Mouse (Mus musculus) activated CD4-positive, CD25-positive, alpha-beta regulatory T cell, adult 4 months (primary cell): ENCODE measurements around the gene Eif3k. TPM values are rescaled to one million over a fixed set of nuclear protein-coding genes. Genes with fewer than 3 reads are reported as not detected.
A peak's percentile ranks its signal among the peaks of the same experiment; 100 is the strongest.

Experiments used
- ATAC-seq: one replicate; pipeline ENCODE4 v1.8.0; 2017
- polyA plus RNA-seq, 2 experiments: library from polyadenylated mRNA; unstranded; fragments of 100-300 nt; shearing (Covaris generic); gene quantifications; one replicate each; pipeline ENCODE4 v1.2.1; 2017

Eif3k gene
- 100 to 1,000 TPM; 603 to 630 TPM for polyA plus RNA-seq

DNA sequence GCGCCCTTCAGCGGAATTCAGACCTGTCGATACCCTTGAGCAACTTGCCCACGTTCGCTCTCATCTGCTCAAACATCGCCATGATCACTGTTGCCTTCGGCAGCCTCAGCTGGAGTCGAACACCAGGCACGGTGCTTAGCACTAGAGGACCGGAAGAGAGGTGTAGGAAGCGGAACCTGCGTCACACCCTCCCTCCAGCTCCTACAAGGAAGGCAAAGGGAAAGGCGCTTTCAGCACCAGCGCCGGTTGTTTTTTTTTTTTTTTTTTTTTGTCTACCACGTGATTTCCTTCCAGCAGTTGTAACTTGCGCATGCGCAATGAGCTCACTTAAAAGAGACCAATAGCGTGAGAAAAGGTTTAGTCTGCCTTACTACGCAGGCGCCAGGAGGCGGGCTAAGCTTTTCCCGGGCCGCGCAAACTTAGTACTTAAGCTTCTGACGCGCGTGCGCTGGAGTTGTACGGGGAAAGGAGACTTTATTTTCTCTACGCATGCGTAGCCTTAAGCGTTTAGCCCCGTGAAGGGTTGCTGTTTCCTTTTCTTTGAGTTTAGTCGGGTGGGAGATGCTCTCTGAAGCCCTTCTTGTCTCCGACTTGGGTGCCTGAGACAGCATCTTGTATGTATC, at the start of gene Eif3k, which contains the start of gene Map4k1:
Eif3k (minus strand) TSS at position 214 of the 623 bp plus-strand sequence.
Map4k1 (plus strand) TSS at position 400 of the 623 bp plus-strand sequence.
- peak; percentile 75 for ATAC-seq

DNA sequence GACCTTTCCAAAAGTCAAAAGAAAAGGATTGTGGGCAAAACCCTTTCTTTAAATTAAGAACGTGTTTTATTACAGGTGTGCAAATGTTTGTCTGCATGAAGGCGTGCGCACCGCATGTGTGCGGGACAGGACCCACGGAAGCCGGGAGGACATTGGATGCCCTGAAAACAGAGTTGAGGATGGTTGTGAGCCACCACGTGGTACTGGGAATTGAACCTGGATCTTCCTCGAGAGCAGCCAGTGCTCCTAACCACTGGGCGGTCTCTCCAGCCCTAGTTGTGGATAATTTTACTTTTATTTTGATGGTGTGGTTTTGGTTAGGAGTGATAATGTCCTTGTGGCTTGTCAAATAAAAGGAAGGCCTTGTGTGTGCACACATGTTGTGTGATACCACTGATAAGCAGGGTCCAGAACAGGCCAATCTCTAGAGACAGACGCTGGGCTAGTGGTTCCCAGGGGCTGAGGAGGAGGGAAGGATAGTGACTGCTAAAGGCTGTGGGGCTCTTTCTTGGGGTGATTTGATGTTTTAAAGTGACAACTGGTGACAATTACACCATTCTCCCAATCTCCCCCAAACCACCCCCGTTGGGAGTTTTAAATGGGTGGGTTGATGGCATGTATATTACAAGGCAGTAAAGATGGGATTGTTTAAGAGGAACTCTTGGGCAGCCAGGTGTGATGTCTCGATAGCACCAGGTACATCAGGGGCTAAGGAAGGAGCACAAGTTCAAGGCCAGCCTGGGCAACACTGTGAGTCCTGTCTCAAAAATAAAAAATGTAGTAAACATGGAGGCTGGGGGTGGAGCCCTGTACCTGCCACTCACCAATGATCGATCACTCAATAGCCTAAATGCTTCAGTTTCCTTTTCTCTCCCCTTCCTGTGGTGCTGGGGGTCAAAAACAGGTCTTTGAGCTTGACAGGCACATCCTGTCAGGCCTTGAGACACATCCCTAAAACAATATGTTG, 48.3 kb upstream of the Eif3k start:
- ATAC-seq: no peak

- ATAC-seq: no peak
Observed at GRCm38 (mm10) chr7:29028761-29029160, 47.1 kb upstream of the Eif3k start.

- ATAC-seq: no peak
Observed at GRCm38 (mm10) chr7:29026811-29027210, 45.1 kb upstream of the Eif3k start.

DNA sequence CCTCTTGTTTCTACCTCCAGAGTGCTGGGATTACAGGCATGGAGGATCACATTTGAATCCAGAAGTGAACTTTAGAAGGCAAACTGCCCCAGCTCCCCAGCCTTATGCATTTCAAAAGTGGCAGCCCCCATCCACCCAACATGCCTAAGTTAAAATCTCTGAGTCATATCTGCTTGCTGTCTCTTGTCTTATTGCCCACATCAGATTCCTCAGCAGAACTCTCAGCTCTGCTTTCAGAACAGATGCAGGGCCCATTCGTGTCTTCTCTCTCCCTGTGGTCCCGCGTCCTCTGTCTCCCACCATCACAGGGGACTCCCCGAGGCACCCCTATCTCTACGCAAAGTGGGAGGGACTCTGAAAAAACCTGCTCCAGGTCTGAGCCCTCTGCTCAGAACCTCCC, 44.5 kb upstream of the Eif3k start:
- ATAC-seq: peak; percentile 44

DNA sequence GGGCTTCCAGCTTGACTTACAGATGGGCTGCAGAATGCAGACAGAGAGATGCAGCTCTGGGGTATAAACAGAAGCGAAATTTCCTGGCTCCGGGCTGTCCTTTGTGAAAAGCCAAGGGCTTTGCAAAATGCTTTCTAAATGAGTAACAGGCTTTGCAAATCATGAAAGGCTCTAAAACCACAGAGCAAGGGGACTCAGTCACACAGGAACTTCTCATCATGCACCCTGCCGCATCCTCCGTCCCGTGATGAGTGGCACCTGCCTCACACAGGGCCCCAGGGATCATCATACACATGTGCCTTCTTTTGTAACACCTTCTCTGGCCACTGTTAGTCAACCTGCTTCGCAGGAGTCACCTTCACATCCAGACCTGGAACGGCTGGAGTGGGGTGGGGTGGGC, 43.9 kb upstream of the Eif3k start:
- peak; percentile 88 for ATAC-seq

GRCm38 (mm10) chr7:29023514-29023913, 41.9 kb upstream of the Eif3k start:
- no peak for ATAC-seq

DNA sequence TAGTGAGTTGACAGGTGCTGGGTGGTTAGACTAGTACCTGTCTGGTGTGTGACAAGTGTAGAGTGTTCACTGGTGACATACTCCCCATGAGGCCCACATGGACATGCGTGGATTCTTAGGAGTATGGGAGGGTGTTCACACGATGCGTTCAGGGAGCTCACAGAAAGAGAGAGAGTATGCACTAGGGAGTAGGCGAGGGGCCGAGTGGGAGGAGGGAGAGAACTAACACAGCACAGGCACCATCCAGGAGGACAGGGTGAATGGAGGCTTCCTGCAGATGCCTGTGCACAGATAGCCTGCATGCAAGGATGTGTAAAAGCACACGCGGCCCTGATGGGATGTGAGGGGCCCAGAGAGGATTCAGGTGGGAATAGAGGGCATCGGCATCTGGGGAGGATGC, 40.8 kb upstream of the Eif3k start:
- ATAC-seq: no peak

DNA sequence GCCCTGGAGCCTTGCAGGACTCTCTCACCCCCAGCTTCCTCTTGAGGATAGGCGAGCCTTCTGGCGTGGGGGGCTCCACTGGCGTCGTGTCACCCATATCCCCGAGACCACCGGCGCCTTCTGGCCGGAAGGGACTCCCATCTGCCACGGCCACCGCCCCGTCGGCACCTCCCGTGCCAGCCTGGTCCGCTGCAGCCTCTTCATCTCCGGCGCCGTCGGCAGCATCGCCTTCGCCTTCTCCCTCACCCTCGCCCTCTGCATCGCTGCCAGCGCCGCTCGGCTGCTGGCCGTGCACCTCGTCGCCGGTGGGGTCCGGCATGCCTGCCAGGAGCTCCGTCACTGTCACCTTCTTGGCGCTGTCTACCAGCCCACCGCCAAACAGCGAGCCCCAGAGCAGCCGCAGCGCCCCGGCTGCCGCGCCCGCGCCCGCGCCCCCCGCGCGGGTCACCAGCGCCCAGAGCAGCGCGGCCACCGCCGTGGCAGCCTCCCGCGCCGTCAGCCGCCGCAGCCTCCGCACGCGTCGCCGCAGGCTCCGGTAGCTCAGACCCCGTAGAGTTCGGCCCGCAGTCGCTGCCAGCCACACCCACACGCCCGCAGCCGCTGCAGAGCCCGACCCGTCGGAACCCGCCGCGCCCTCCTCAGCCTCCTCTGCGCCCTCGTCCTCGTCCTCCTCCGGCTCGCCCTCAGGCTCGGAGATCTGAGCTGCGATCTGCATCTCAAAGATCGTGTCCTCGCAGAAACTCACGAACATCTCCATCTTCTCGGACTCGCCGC, 38.0 kb upstream of the Eif3k start:
- no peak for ATAC-seq

DNA sequence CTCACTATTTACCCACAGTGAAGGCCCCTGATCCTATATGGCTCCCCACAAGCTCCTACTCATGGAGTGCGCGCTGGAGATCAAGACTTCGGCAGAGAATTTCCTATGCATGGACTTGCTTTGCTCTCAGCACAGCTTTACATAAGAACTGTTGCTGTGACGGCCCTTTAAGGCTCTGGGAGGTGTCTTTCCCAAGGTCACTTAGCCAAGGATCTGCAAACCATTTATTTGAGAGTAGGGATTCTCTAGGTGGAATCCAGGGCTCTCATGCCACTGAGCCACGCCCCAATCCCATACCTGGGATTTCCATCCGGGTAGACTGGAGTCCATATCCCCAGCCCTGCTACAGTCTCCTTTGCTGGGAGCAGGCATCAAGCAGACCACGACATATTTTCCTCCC, 35.6 kb upstream of the Eif3k start:
- ATAC-seq: no peak

DNA sequence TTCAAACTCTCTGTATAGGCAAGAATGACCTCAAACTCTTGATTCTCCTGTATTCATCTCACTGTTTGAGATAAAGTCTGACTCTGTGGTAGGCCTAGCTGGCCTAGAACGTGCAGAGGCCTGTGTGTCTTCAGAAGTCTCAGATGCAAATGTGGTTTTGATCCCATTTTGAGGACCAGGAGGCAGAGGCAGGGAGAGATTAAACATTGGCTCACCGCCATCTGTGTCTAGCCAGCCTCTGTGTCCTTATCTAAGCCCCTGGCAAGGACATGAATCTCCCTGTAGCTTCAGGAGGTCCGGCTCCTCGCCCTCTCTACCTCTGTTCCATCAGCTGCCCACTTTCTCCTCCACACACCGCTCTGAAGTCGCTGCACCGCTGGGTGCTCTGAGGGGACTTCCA, 34.8 kb upstream of the Eif3k start:
- no peak for ATAC-seq

DNA sequence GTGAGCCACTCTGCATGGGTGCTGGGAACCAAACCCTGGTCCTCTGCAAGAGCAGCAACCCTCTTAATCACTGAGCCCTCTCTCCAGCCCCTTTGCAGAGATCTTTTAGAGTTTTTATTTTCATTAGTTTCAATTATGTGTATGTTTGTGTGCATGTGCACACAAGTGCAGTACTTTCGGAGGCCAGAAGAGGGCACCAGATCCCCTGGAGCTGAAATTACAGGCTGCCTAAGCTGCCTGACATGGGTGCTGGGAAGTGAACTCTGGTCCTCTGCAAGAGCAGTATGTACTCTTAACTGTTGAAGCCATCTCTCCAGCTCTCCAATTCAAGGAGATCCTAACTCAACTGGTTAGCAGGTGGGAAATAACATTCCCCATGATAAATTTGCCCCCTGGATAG, 33.3 kb upstream of the Eif3k start:
- ATAC-seq: no peak

DNA sequence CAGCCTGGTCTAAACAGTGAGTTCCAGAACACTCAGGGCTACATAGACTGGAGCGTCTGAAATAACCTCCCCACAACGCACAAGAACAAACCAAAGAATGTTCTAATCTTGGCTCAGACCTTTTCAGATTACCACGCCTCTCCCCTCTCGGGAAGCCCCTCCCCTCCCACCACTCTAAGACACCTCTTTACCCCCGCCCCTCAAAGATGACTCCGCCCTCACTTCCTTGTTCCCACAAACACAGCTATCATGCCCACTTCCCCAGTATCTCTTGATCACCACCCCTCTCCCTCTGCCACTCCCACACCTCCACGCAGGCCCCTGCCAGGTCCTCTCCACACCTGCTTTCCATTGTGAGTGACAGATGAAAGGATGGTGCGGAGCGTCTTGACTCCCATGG, 27.1 kb upstream of the Eif3k start:
- no peak for ATAC-seq

- ATAC-seq: no peak
Observed at GRCm38 (mm10) chr7:29008171-29008570, 26.5 kb upstream of the Eif3k start.

DNA sequence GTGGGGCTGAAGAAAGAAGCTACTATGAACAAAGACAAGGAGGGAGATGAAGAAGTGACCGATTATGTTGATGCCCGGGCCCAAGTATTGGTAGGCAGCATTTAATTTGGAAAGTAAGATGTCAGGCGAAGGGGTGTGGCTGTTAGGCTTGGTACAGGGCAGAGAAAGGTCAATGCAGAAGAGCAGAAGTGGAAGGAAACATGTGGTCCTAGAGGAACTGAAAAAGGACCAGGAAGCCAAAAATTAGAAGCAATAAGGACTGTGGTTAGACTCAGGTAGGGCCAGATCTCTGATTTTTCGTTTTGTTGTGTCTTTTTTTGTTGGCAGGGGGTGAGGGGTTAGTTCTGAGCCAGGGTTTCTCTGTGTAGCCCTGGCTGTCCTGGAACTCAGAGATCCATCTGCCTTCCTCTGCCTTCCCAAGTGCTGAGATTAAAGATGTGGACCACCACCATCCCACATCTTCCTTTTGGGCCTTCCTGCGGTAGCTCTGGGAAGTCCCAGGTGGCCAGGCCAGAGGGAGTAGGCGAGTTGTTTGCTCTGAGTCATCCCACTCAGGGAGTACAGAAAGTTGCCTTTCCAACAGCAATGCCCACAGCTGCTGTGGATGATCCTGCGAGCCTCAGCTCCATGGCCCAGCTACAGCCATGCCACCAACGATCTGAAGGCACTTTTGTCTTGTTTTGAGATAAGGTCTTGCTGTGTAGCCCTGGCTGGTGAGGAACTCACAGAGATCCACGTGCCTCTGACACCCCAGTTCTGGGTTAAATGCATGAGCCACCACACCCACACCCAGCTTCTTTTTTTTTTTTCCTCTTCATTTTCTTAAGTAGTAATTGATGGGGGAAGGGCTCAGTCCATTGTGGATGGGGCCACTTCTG, 25.8 kb upstream of the Eif3k start:
- ATAC-seq: no peak

DNA sequence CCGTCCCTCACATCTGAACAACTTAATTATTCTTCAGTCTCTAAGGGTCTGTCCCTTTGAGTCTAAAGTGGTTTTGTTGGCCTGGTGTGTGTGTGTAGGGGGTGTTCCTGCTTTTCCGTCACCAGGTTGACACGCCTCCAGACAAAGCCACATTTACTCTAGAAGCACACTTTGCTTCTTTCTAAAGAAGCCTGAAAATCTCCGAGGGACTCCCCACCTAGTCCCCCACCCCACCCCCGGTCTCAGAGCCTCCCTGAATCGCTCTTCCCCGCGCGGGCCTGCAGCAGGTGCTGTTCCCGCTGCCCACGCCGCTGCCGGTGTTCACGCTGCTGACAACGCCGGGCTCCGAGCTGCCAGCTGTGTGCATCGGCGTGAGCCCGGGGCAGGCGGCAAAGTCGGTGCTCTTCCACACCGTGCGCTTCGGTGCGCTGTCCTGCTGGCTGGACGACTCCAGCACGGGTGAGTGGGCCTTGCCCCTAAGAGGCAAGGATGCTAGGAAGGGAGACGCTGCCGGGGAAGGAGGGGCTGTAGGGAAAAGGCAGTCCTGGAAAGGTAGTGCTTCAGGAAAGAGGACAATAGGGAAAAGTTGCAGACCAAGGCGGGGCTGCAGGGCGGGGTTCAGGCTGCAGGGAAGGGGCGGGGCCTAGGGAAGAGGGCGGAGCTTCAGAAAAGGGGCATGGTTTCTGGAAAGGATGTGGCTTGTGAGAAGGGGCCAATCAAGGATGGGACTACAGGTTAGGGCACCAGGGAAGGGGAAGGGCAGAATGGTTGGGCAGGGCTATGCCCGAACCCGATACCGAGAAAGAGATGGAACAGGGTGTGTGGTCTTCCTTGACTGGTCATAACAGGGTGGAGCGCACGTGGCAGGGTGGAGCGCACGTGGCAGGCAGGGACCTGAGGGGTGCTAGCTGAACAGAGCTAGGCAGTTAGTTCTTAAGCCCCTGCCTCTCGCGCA, 19.3 kb upstream of the Eif3k start:
- ATAC-seq: peak; percentile 83

- no peak for ATAC-seq
Observed at GRCm38 (mm10) chr7:28993402-28993801, 11.7 kb upstream of the Eif3k start.

DNA sequence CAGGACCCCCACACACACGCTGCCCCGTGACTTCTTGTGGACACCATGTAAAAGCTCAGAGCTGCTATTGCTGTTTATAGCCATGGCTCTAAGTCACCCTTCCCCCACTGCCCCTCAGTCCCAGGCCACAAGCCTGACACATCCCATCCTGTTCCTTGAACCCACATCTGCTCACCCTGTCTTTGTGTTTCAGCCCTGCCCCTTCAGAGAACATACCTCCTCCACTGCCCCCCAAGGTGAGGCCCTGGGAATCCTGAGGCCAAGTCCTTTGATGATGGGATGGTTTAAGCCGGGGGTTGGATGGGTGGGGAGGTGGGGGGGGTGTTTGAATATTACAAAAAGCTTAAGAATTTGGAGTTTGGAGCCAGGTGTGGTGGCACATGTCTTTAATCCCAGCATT, 11.3 kb upstream of the Eif3k start:
- no peak for ATAC-seq

GRCm38 (mm10) chr7:28991616-28992015, 10.0 kb upstream of the Eif3k start:
- ATAC-seq: no peak

GRCm38 (mm10) chr7:28990766-28991273, 9.2 kb upstream of the Eif3k start:
- no peak for ATAC-seq

- no peak for ATAC-seq
Observed at GRCm38 (mm10) chr7:28985207-28985606, 3.5 kb upstream of the Eif3k start.
